Mouse (Mus musculus): ENCODE measurements around the gene Plppr2.
A peak's percentile ranks its signal among the peaks of the same experiment; 100 is the strongest.

DNA sequence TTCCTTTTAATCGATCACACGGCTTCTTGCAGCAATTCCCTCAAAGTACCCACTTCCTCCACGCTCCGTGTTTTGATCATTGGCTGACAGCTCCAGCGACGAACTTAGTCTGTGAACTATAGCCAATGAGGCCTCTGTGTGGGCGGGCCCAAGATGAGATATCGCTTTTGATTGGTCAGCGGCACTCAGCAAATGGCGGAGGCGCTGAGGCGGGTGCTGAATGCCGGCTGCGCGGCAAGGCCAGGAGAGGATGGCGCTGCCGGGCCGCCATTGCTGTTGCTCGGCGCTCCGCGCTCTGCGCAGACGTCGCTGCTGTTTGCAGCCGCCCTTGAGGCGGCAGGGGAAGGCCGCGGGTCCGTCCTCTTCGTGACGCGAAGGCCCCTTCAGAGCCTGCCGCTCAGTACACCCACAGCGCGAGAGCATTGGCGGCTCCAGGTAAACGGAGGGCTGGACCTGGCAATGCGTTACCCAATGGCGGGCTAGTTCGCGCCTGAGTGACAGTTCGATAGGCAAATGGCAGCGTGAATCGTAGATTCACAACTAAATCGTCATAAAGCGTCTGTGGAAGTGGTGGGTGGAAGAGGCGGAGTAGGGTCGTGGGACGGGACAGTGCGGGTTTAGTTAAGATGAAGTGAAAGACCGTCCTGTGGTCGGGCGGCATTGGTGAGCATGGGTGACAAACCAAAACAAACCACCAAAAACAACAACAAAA, 18.9 kb downstream of the Plppr2 start, which contains the start of gene Swsap1:
- TF ChIP-seq ZC3H11A (IDR thresholded peaks at IDR 0.05; ENCODE audit: low read depth, low read length) (no peak), EP300 (IDR thresholded peaks at IDR 0.05; ENCODE audit: low read depth in 1 of 2, low read length in 2 of 2) (no peak), MAX (IDR thresholded peaks at IDR 0.05; ENCODE audit: low read length) (no peak), POLR2A (IDR thresholded peaks at IDR 0.05; ENCODE audit: control insufficient read depth in 1 of 2, insufficient read depth in 1 of 2, low read depth in 1 of 2, low read length in 2 of 2, poor library complexity in 1 of 2) (no peak), E2F4 (IDR thresholded peaks at IDR 0.05; ENCODE audit: borderline replicate concordance, low read depth, low read length) (no peak), MAFK (IDR thresholded peaks at IDR 0.05; ENCODE audit: borderline replicate concordance, low read depth, low read length) (no peak), CTCF (IDR thresholded peaks at IDR 0.05 in 2 of 3, conservative IDR thresholded peaks at IDR 0.05 in 1 of 3; ENCODE audit: control insufficient read depth in 1 of 3, insufficient read depth in 1 of 3, low read depth in 2 of 3, low read length in 3 of 3, poor library complexity in 1 of 3, severe bottlenecking in 1 of 3) (no peak), SMC3 (IDR thresholded peaks at IDR 0.05; ENCODE audit: low read depth, low read length) (no peak), ZNF384 (IDR thresholded peaks at IDR 0.05; ENCODE audit: low read depth, low read length) (no peak), GATA1 (IDR thresholded peaks at IDR 0.05; ENCODE audit: low read depth, low read length) (peak; percentile 26; the same call in 1 of the 2 replicates), POLR2AphosphoS2 (IDR thresholded peaks at IDR 0.05; ENCODE audit: low read length) (no peak), ZKSCAN1 (IDR thresholded peaks at IDR 0.05; ENCODE audit: low read depth, low read length) (no peak), MXI1 (IDR thresholded peaks at IDR 0.05; ENCODE audit: low read depth, low read length) (no peak), MYC (IDR thresholded peaks at IDR 0.05; ENCODE audit: low read depth, low read length) (no peak)
